Mouse (Mus musculus) CH12.LX (cell line): Measurements from ENCODE around the gene Ppp2r5e. TPM values are rescaled to one million over a fixed set of nuclear protein-coding genes. Genes with fewer than 3 reads are reported as not detected.

Experiments used
- DNase-seq: peaks from one replicate; pipeline ENCODE4 v3.0.0-alpha.2; 2013; ENCODE audit errors: extremely low read depth
- H3K27ac ChIP-seq: 2 replicates; pipeline ENCODE4 v1.5.1; 2012; ENCODE audit warnings: low read depth, mild to moderate bottlenecking, control low read depth, moderate library complexity; ENCODE audit not compliant: insufficient read depth
- H3K27me3 ChIP-seq: replicated peaks from 2 replicates; pipeline ENCODE3; 2012; ENCODE audit warnings: inconsistent platforms
- H3K36me3 ChIP-seq, 2 experiments: replicated peaks in 1 of 2; 2 replicates each; pipeline versions ENCODE3 to v1.6.1; 2012; ENCODE audit warnings: inconsistent platforms in 1 of 2, low read length in 1 of 2, mild to moderate bottlenecking in 1 of 2, mixed read lengths in 1 of 2, moderate library complexity in 1 of 2; ENCODE audit not compliant: control insufficient read depth in 1 of 2, insufficient read depth in 1 of 2
- H3K4me1 ChIP-seq, 2 experiments: 2 replicates each; pipeline ENCODE4 v1.6.1; 2012; ENCODE audit warnings: inconsistent platforms in 1 of 2, moderate library complexity in 1 of 2; ENCODE audit not compliant: insufficient read depth in 2 of 2, control insufficient read depth in 1 of 2
- H3K4me2 ChIP-seq: 2 replicates; pipeline ENCODE4 v1.6.1; 2012; ENCODE audit warnings: low read depth, mild to moderate bottlenecking, control low read depth; ENCODE audit not compliant: poor library complexity, insufficient read depth, severe bottlenecking
- H3K4me3 ChIP-seq, 3 experiments: fragments of 150-350 bp in 1 of 3; sonication (generic) in 1 of 3; replicated peaks in 1 of 3; 2 replicates each; pipeline versions ENCODE3 to v1.5.1; 2011 to 2012; ENCODE audit warnings: low read depth in 2 of 3, low read length in 2 of 3, mild to moderate bottlenecking in 2 of 3, moderate library complexity in 2 of 3, control low read depth in 1 of 3, improper control_type of control experiment in 1 of 3, inconsistent platforms in 1 of 3, mixed read lengths in 1 of 3; ENCODE audit not compliant: poor library complexity in 1 of 3
- H3K79me2 ChIP-seq: replicated peaks from 2 replicates; pipeline ENCODE4 v1.6.1; 2012; ENCODE audit warnings: mild to moderate bottlenecking, moderate library complexity; ENCODE audit not compliant: control insufficient read depth, poor library complexity, insufficient read depth, severe bottlenecking; ENCODE audit errors: extremely low read depth
- H3K9ac ChIP-seq: 2 replicates; pipeline ENCODE4 v1.6.1; 2012; ENCODE audit warnings: low read depth, mild to moderate bottlenecking, control low read depth, moderate library complexity; ENCODE audit not compliant: insufficient read depth
- H3K9me3 ChIP-seq: replicated peaks from 2 replicates; pipeline ENCODE3; 2012; ENCODE audit warnings: low read length, inconsistent platforms, mixed read lengths
- BHLHE40 ChIP-seq: IDR thresholded peaks from 2 replicates; pipeline ENCODE4 v1.6.1; 2011; ENCODE audit warnings: mild to moderate bottlenecking, low read depth, low read length, improper control_type of control experiment
- CHD1 ChIP-seq: IDR thresholded peaks from 2 replicates; pipeline ENCODE4 v1.6.1; 2012; ENCODE audit warnings: low read depth, low read length, improper control_type of control experiment, inconsistent platforms
- CHD2 ChIP-seq: IDR thresholded peaks from 2 replicates; pipeline ENCODE4 v1.6.1; 2011; ENCODE audit warnings: low read length, improper control_type of control experiment
- CTCF ChIP-seq, 2 experiments: IDR thresholded peaks in 1 of 2; conservative IDR thresholded peaks in 1 of 2; 2 replicates each; pipeline ENCODE4 v1.5.1; 2011 to 2012; ENCODE audit warnings: low read depth in 2 of 2, low read length in 2 of 2, improper control_type of control experiment in 1 of 2, inconsistent platforms in 1 of 2, mild to moderate bottlenecking in 1 of 2, moderate library complexity in 1 of 2
- EP300 ChIP-seq: IDR thresholded peaks from 2 replicates; pipeline ENCODE4 v1.6.1; 2011; ENCODE audit warnings: low read length, improper control_type of control experiment
- HCFC1 ChIP-seq: IDR thresholded peaks from 2 replicates; pipeline ENCODE4 v1.6.1; 2012; ENCODE audit warnings: low read depth, mild to moderate bottlenecking, inconsistent platforms, low read length, improper control_type of control experiment
- IRF4 ChIP-seq: IDR thresholded peaks from 2 replicates; pipeline ENCODE4 v1.6.1; 2014; ENCODE audit warnings: low read depth, mild to moderate bottlenecking, inconsistent platforms, low read length, improper control_type of control experiment
- JUN ChIP-seq: IDR thresholded peaks from 2 replicates; pipeline ENCODE4 v1.6.1; 2011; ENCODE audit warnings: low read depth, mild to moderate bottlenecking, low read length, improper control_type of control experiment, moderate library complexity; ENCODE audit not compliant: insufficient read depth
- JUND ChIP-seq: conservative IDR thresholded peaks from 2 replicates; pipeline ENCODE4 v1.6.1; 2011; ENCODE audit warnings: low read depth, low read length, improper control_type of control experiment
- KAT2A ChIP-seq: IDR thresholded peaks from 2 replicates; pipeline ENCODE4 v1.6.1; 2012; ENCODE audit warnings: low read length, improper control_type of control experiment, inconsistent platforms; ENCODE audit not compliant: insufficient replicate concordance
- MAFK ChIP-seq: IDR thresholded peaks from 2 replicates; pipeline ENCODE4 v1.6.1; 2011; ENCODE audit warnings: low read length, improper control_type of control experiment; ENCODE audit not compliant: insufficient replicate concordance
- MEF2A ChIP-seq: IDR thresholded peaks from 2 replicates; pipeline ENCODE4 v1.6.1; 2014; ENCODE audit warnings: low read depth, mild to moderate bottlenecking, inconsistent platforms, low read length, improper control_type of control experiment, borderline replicate concordance
- MXI1 ChIP-seq: IDR thresholded peaks from 2 replicates; pipeline ENCODE4 v1.6.1; 2011; ENCODE audit warnings: mild to moderate bottlenecking, low read depth, low read length, improper control_type of control experiment
- POLR2A ChIP-seq: IDR thresholded peaks from 2 replicates; pipeline ENCODE4 v1.6.1; 2011; ENCODE audit warnings: low read depth, mild to moderate bottlenecking, improper control_type of control experiment, low read length
- RAD21 ChIP-seq: IDR thresholded peaks from 2 replicates; pipeline ENCODE4 v1.6.1; 2011; ENCODE audit warnings: low read depth, mild to moderate bottlenecking, low read length, improper control_type of control experiment, moderate library complexity
- RCOR1 ChIP-seq: conservative IDR thresholded peaks from 2 replicates; pipeline ENCODE4 v1.6.1; 2012; ENCODE audit warnings: low read depth, mild to moderate bottlenecking, inconsistent platforms, low read length, improper control_type of control experiment
- TBP ChIP-seq: conservative IDR thresholded peaks from 2 replicates; pipeline ENCODE4 v1.6.1; 2011; ENCODE audit warnings: low read depth, low read length, improper control_type of control experiment
- UBTF ChIP-seq: IDR thresholded peaks from 2 replicates; pipeline ENCODE4 v1.6.1; 2012; ENCODE audit warnings: low read depth, mild to moderate bottlenecking, inconsistent platforms, low read length, improper control_type of control experiment, moderate library complexity
- ZKSCAN1 ChIP-seq: IDR thresholded peaks from 2 replicates; pipeline ENCODE4 v1.6.1; 2012; ENCODE audit warnings: low read depth, inconsistent platforms, low read length, improper control_type of control experiment, borderline replicate concordance
- ZMIZ1 ChIP-seq: IDR thresholded peaks from 2 replicates; pipeline ENCODE4 v1.6.1; 2012; ENCODE audit warnings: low read depth, mild to moderate bottlenecking, inconsistent platforms, low read length, improper control_type of control experiment
- dilution Hi-C: fragments of 300-500 bp; cut with MboI; formaldehyde crosslinking; loops from 2 replicates; pipeline ENCODE4 v1.14.3; 2020; ENCODE audit warnings: low sequenced_read_pairs; ENCODE audit not compliant: extremely low pct_unique_long_range_greater_than_20kb, extremely low pct_ligation_motif_present
- in situ Hi-C: fragments of 300-500 bp; cut with MboI; formaldehyde crosslinking; loops from 3 replicates; pipeline ENCODE4 v1.14.3; 2019; ENCODE audit warnings: low sequenced_read_pairs, low pct_ligation_motif_present, low pct_unique_long_range_greater_than_20kb, mixed read lengths
- polyA plus RNA-seq: library from polyadenylated mRNA; unstranded; fragments of >175 nt; gene quantifications from 2 replicates; pipeline ENCODE4 v1.2.1, GENCODE M21; 2012; ENCODE audit warnings: low read depth; ENCODE audit not compliant: insufficient read length
- total RNA-seq, 2 experiments: library from RNA; depleted of rRNA; stranded (reverse); fragments of 300-350 nt in 1 of 2; fragments of >200 nt in 1 of 2; gene quantifications; 2 replicates each; pipeline ENCODE4 v1.2.3; 2012 to 2014

The Ppp2r5e gene
- total and polyA plus RNA-seq, 3 experiments = 9.3 to 21.7 (median 10.0) TPM

DNA sequence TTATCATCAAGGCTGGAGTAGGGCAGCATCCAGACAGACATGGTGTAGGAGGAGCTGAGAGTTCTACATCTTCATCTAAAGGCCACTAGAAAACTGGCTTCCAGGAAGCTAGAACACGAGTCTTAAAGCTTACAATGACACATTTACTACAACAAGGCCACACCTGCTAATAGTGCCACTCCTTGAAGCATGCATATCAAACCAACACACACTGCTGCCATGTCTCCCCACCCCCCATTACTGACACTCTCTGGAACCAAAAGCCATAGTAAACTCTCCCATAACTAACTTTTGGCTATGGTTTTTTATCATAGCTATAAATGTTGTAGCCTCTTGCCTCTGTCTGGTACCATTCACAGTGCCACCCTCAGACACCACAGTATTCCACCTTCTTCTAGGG, 31.5 kb downstream of the Ppp2r5e start:
- Histone ChIP-seq H3K9ac (no peak overlapping the region), H3K27me3 (no peaks in the 10 kb centered on the region), H3K4me3 (no peak overlapping the region), H3K4me2 (no peak overlapping the region), H3K9me3 (no peaks in the 10 kb centered on the region), H3K27ac (no peak overlapping the region), H3K36me3 (peaks cover 2 to 52% of the 10 kb centered on the region in 2 experiments), H3K4me1 (peaks cover 6 to 42% of the 10 kb centered on the region in 2 experiments; a peak in 3 of 4 replicates), H3K79me2 (peaks cover 4% of the 10 kb centered on the region)
- DNase-seq = no peak
- in situ Hi-C loops = no loop called here
- dilution Hi-C loops = no loop called here
- TF ChIP-seq JUND (no peak), ZKSCAN1 (no peak), EP300 (no peak)

DNA sequence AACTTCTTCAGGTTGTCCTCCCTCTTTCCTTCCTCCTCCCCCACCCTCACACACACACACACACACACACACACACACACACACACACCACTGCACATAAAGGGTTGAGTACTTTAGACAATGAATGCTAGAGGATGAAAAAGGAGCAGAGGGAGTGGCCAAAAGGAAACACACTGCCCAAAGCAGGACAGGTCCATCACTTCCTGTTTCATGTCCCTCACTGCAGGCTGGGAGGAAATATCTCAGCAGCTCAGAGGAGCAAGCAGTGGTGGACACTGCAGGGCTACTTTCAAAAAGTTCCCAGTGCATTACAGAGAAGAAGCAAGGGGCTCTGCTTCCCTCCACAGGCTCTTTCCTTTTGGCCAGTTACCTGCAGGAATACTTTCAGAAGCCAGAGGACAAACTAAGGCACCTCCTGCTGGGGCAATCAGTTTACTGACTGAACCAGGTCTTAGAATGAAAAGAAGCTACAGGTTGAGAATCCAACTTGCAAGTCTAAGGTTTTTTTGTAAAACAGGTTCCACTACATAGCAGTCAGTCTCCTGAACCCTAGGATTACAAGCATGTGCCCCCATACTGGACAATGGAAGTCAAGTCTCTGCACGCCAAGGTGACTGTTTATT, 32.9 kb downstream of the Ppp2r5e start:
- Histone ChIP-seq H3K27me3 (no peaks in the 10 kb centered on the region), H3K9me3 (no peaks in the 10 kb centered on the region), H3K27ac (no peak overlapping the region), H3K4me3 (no peak overlapping the region), H3K79me2 (no peaks in the 10 kb centered on the region; the same call in none of the 2 replicates), H3K4me1 (peaks cover 6 to 41% of the 10 kb centered on the region in 2 experiments; a peak in 3 of 4 replicates), H3K36me3 (peaks cover 4 to 53% of the 10 kb centered on the region in 2 experiments), H3K9ac (no peak overlapping the region), H3K4me2 (no peak overlapping the region)
- in situ Hi-C loops = no loop called here
- dilution Hi-C loops = no loop called here
- TF ChIP-seq HCFC1 (no peak), RCOR1 (no peak), MEF2A (no peak), UBTF (no peak), ZKSCAN1 (no peak), EP300 (no peak), TBP (no peak), CTCF (conservative IDR thresholded peaks at IDR 0.05 in 1 of 2, IDR thresholded peaks at IDR 0.05 in 1 of 2; ENCODE audit: low read depth in 2 of 2, low read length in 2 of 2) (no peak), BHLHE40 (no peak), CHD1 (no peak), MAFK (no peak), JUN (no peak), RAD21 (no peak), IRF4 (no peak), CHD2 (no peak), KAT2A (no peak), ZMIZ1 (no peak), MXI1 (no peak), POLR2A (no peak)
- no peak for DNase-seq
